Mouse (Mus musculus): ENCODE data around the gene Pitpnb.

The Pitpnb gene

GRCm38 (mm10) chr5:111419121-111419881 lies 88.7 kb downstream of the Pitpnb start:
- intact Hi-C loops (cut with DNase I), result loop anchor here (5.0 to 10.0 kb wide), 2 partner anchors 88 to 156 kb away; no protein-coding TSS in a partner anchor

- intact Hi-C loops (cut with DNase I), result no loop called here
Measured at GRCm38 (mm10) chr5:111420011-111420691, 89.6 kb downstream of the Pitpnb start.

DNA sequence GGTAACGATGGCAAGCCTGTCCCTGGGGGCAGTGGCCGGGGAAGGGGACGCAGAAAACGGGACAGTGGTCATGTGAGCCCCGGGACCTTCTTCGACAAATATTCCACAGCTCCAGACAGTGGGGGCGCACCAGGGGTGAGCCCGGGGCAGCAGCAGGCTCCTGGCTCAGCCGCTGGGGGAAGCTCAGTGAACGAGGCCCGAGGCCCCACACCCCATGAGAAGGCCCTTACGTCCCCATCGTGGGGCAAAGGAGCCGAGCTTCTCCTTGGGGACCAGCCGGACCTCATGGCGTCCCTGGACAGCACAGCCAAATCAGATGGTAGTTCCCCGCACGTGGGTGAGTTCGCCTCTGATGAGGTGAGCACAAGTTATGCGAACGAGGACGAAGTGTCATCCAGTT lies 90.3 kb downstream of the Pitpnb start:
- intact Hi-C loops (cut with DNase I), result no loop called here

- intact Hi-C loops (cut with DNase I), result no loop called here
Measured at GRCm38 (mm10) chr5:111421424-111421823, 90.9 kb downstream of the Pitpnb start.

DNA sequence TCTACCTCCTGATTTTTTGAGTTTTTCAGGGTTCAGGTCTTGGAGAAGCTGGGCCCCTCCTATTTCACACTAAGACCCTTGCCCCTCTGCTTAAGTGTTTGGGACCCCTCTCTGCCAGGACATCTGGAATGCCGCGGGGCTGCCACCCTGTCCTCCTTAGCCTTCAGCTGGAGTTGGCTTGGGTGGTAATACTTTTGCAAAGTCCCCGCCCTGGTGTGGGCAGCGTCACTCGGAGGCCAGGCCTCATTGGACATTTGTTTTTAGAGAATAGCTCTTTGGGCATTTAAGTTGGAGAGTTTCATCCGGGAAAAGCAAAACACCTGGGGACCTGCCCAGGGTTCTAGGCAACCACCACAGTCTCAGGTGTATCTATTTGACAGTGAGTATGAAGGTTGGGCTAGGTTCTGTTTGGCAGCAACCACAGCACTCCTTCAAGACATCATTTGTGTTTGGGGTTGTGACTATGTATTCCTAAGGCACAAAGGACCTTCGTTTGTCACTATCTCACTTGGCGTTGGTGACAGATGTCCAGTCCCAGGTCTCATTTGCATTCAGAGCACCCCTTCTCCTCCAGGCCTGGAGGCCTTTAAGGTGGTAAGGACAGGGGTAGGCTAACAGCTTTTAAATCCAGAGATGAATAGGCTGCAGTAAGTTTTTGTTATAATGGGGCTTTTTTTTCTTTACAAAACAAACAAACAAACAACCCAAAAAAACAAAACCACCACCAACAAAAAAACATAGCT lies 91.7 kb downstream of the Pitpnb start:
- intact Hi-C loops (cut with DNase I), result no loop called here

GRCm38 (mm10) chr5:111423011-111423410 lies 92.4 kb downstream of the Pitpnb start:
- intact Hi-C loops (cut with DNase I), result no loop called here

GRCm38 (mm10) chr5:111423616-111424015 lies 93.1 kb downstream of the Pitpnb start:
- intact Hi-C loops (cut with DNase I), result no loop called here

- intact Hi-C loops (cut with DNase I), result no loop called here
Measured at GRCm38 (mm10) chr5:111425813-111426212, 95.2 kb downstream of the Pitpnb start.

DNA sequence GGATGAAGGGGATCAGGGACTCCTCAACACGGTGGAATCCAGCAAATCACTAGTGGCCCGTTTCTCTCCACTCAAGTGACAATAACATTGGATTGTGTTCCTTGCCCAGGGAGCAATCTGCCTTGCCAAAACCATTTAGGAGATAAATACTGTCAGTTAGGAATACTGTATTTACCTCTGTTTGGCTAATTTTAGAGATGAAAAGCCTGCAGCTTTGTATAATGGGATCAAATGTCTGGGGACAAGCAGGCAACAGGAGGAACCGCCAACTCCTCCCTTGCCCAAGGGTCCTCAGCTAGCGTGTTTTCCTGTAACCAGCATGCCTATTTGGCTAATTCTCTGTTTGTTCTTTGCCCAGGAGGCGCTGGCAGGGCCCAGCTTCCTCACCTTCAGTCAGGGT lies 95.7 kb downstream of the Pitpnb start:
- intact Hi-C loops (cut with DNase I), result no loop called here

GRCm38 (mm10) chr5:111428882-111429281 lies 98.3 kb downstream of the Pitpnb start:
- intact Hi-C loops (cut with DNase I), result no loop called here

GRCm38 (mm10) chr5:111429726-111430125 lies 99.2 kb downstream of the Pitpnb start:
- intact Hi-C loops (cut with DNase I), result no loop called here

GRCm38 (mm10) chr5:111431007-111431730 lies 100.6 kb downstream of the Pitpnb start:
- intact Hi-C loops (cut with DNase I), result no loop called here

GRCm38 (mm10) chr5:111432842-111433241 lies 102.3 kb downstream of the Pitpnb start:
- intact Hi-C loops (cut with DNase I), result no loop called here

- intact Hi-C loops (cut with DNase I), result no loop called here
Measured at GRCm38 (mm10) chr5:111434342-111434842, 103.8 kb downstream of the Pitpnb start.

DNA sequence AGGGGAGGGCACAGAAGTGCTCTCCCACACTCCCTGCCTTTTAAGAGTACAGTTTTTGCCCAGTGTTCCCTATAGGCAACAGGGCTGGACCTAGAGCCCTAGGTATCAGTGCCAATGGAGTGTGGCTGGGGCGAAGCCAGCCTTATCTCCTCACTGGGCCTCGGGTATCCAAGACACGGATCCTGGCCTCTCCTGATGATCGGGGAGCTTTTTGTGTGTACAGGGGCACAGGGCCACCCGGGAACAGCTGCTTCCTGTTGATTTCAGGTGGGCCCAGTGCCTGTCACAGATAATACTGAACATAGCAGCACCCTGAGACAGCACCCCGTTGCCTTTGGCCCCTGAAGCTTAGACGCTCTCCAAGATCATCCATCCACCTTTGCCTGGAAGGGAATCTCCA lies 105.7 kb downstream of the Pitpnb start:
- intact Hi-C loops (cut with DNase I), result no loop called here

DNA sequence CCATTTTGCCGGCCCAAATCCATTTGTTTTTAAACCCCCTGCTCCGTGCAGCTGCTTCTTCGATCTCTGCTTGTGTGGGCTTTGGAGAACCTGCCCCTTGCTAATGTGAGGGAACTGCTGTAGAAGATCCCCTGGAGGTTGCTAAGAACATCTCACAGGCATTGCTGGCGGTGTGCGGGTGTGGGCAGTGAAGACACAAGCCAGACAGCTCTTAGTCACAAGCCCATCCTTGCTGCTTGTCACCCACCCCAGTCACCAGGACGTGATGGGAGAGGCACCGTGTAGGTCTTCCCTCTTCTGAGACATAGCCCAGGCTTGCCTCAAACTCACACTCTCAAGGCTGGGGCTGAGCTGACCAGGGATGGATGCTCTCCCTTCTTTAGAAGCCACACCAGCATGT lies 106.6 kb downstream of the Pitpnb start:
- intact Hi-C loops (cut with DNase I), result no loop called here
